Mouse (Mus musculus) layer of hippocampus, adult 8-10 months (tissue): ENCODE data around the gene Whrn. TPM values are rescaled to one million over a fixed set of nuclear protein-coding genes. Genes with fewer than 3 reads are reported as not detected.
A peak's percentile ranks its signal among the peaks of the same experiment; 100 is the strongest.

Experiments
- DNase-seq, 2 experiments: peaks; one replicate each; pipeline ENCODE4 v3.0.0; 2022; ENCODE audit warnings: low spot score in 2 of 2
- total RNA-seq, 4 experiments: library from RNA; stranded (reverse); gene quantifications; 2 replicates each; pipeline ENCODE4 v1.2.4; 2022

Whrn gene
- total RNA-seq, 4 experiments from 2014 or later: 23.8 to 32.9 (median 28.2) TPM

DNA sequence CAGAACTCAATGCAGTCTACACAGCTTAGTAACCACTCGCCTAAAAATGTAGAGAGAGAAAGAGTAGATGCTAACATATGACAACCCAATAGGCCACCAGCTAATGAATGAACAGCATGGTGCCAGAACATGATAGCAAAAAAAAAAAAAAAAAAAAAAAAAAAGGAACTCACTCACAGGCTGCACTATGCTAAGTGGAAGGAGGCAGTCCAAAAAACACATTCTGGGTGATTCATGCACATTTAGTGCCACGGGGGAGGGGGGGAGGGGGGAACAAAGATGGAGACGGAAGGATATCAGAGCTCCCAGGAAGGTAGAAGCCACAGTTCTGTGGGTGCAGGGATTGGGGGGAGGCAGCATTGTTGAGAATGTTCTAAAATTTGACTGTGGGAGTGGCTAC is 43.2 kb downstream of the Whrn start:
- no peak for DNase-seq

DNA sequence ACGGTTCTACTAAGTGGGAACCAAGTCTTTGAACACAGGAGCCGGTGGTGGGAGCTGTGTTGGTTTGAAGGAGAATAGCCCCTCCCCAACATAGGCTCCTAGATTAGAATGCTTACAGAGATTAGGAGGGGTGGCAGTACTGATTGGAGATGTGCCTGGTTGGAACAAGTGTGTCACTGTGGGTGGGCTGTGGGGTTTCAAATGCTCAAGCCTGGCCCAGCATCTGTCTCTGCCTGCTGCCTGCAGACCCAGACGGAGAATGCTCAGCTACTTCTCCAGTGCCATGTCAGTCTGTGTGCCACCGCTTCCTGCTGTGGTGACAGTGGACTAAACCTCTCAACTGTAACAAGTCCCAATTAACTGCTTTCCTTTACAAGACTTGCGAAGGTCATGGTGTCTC is 45.2 kb downstream of the Whrn start:
- no peak for DNase-seq

DNA sequence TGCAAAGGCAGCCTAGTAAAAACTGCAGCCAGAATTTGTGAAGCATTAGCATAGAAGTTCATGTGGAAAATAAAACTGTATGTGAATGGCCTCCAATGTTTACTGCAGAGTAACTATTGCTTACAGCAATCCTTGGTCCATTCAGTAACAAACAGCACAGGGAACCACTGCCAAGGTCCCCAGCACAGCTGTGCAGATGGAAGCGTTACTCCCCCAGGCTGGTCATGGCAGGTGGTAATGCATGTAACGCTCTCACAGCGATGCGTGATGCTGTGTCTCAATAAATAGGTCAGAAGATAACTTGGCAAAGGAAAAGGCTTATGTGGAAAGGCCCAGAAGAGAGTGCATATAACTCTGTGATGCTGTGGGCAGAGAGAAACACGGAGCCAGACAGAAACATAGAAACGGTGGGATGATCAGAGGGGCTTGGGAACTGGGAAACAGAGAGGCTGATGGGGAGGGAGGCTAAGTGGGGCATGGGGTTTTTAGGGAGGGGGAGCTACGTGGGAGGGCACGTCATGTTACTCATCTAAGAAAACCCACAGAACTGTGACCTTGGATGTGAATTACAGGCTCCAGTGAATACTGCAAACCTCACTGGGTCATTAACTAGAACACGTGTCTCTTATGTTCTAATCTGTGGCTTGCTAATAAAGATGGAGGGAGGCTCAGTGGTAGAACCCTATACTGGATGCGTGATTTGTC is 51.3 kb downstream of the Whrn start:
- DNase-seq: no peak

DNA sequence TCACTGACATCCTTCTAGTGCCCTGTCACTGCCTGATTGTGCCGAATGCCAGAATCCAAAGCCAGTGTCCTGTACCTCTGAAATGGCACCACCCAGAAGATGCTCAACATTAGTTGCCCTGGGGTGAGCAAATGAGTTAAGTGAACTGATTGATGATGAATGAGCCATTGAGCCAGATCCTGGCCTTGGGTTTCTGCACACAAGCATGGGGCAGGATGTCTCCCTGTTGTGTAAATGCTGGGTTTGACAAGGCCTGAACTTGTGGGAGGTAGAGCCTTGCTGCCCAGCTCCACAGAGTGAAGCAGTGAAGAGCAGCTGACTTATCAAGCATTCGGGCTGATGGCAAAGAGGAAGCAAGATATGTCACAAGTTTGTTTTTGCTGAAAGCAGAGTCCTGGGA is 52.7 kb downstream of the Whrn start:
- no peak for DNase-seq

DNA sequence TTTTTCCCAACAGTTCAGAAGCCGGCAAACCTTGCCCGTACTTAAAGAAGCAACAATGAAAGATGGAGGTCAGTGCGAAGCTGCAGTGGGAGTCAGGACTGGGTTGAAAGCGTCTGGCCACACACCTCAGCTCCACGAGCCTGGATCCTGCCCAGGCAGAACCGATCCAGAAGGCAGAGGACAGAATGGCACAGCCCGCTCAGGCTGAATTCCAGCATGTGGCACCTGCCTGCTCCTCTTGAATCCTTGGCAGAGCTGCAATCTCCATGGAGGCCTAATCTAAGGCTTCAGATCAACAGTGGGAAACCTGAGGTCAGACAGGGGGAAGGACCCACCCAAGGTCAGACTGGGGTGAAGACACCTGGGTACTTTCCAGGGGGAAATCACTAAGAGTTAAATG is 54.2 kb downstream of the Whrn start:
- no peak for DNase-seq

- DNase-seq: no peak
Measured at GRCm38 (mm10) chr4:63440262-63440661, 55.5 kb downstream of the Whrn start.

- DNase-seq: no peak
Measured at GRCm38 (mm10) chr4:63437968-63438367, 57.8 kb downstream of the Whrn start.

DNA sequence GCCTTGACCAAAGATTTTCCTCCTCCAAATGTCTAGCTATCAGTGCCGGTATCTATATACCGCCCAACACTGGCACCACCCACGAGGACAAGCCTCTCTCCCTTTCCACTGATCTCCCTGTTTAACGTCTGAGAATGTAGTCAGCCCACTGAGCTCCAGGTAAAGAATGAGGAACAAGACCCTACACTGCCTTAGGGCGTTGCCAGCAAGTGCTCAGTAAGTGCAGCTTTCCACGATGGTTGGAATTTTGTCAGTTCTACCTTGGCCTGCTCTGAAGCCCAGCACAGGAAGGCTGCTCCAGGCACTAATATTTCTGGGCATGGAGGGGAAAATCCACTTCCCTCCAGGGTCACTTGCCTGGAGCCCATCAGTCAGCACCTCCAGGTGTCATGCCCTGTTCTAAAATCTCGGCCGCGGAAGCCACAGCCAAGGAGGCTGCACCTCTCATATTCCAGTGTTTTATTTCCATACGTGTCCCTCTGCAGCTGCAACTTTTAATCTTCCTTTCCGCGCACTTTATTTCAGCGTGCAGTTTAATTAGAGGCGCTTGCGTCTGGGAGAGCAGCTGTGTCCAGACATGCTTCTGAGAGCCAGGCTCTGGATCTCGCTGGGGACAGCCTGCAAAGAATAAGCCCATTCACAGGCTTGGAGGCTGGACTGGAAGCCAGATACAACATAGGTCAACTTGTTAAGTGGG is 58.5 kb downstream of the Whrn start:
- DNase-seq: no peak

DNA sequence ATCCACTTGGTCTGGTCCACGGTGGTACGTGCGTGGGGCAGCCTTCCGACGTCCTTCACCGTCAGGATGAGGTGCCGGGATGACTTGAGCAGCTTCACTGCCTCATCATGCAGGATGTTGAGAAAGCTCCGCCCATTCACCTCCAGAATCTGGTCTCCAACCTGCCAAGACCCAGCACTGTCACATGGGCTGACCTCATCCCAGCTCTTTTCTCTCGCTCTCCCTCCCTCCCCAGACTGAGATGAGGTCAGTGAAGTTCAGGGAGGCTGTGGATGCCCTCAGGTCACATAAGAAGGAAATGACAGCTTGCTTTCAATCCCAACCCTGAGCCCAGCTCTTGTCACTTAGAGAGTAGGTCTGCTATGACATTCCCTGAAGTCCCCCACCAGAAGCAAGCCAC is 60.4 kb downstream of the Whrn start:
- DNase-seq: no peak

DNA sequence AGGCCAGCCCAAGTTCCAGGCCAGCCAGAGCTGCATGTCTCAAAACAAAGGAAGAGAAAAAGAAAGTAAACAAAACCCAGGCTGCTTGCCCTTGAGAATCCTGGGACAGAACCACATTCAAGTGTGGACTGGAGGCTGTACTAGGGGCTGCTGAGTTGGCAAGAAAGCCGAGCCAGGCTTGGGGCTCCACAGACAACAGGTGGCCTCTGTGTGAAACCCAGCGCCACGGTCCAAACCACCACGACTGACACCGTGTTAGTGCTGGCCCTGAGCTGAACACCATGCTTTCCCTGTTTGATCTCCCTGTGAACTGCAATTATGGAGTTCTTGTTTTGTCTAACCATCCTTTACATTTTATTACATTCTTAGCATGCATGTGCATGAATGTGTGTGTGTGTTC is 64.7 kb downstream of the Whrn start:
- no peak for DNase-seq

- no peak for DNase-seq
Measured at GRCm38 (mm10) chr4:63430357-63430756, 65.4 kb downstream of the Whrn start.

DNA sequence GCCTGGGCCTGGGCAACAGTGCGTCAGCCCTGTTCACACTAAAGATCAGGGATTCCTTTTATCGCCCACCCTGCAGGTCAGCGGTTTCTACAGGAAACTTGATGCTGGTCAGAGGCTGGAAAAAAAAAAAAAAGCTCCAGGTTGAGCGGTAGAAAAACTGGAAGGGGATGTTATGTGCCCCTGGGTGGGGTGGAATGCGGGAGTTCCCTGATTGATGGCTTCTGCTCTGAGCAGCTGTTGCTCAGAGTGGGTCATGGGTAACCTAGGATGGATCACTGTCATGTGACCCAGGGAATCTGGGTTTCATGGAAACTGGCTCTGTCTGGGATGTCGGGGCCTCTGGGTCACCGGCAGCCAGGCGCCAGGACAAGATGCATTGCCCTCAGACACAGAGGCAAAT is 69.5 kb downstream of the Whrn start:
- no peak for DNase-seq

DNA sequence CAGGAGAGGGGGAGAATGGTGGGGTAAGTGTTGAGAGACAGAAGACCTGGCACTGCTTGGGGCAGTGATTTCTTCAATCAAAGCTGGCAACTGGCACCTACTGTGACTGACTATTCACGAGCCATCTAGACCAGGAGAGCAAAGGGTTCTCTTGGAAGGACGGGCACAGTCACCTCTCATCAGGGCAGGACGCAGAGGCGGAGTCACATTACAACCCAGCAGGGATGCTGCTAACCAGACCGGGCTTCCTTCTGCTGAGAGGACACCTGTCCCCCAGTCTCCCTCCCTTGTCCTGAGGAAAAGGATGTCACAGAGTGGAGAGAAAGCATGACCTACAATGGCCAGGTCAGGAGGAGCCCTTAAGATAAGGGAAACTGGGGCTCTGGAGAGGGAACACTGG is 72.0 kb downstream of the Whrn start:
- DNase-seq: no peak

DNA sequence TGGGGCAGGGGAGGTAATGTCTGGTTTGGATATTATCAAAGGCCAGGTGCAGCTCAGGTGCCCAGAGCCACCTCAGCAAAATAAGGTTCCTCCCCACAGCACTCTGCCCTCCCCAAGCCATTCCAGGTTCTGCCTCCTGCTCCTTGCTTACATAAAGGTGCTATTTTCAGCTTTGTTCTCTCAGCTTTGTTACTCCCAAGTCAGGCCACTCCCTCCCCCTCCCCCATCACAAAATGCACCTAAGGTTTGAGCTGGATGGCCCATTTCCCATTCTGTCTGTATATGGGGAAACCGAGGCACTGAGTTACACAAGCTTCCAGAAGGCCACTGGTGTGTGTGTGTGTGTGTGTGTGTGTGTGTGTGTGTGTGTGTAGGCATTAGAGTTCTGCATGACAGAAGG is 72.6 kb downstream of the Whrn start:
- no peak for DNase-seq

GRCm38 (mm10) chr4:63420143-63420920 is 75.5 kb downstream of the Whrn start:
- DNase-seq: peak; percentile 17 to 29

- DNase-seq: no peak
Measured at GRCm38 (mm10) chr4:63418270-63418669, 77.5 kb downstream of the Whrn start.

GRCm38 (mm10) chr4:63417318-63417957 is 78.4 kb downstream of the Whrn start:
- DNase-seq: peak; percentile 54 to 86

DNA sequence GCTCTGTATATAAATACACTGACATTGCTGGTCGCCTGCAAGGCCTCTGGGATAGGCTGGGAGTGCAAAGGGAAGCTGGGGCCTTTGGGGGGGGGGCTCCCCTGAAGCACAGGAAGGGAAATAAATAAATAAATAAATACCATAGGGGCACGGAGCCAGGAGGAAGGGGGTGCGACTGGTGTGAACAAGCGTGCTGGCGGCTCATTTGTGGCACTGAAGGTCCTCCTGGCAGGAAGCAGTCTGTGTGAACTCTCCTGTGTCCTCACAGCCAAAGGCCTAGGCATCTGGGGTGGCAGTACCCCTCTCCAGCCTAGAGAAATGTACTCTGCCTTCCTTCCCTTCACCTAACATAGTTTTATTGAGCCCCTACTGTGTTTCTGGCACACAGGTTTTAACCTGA is 80.8 kb downstream of the Whrn start:
- DNase-seq: no peak

GRCm38 (mm10) chr4:63411222-63411621 is 84.6 kb downstream of the Whrn start:
- DNase-seq: no peak

DNA sequence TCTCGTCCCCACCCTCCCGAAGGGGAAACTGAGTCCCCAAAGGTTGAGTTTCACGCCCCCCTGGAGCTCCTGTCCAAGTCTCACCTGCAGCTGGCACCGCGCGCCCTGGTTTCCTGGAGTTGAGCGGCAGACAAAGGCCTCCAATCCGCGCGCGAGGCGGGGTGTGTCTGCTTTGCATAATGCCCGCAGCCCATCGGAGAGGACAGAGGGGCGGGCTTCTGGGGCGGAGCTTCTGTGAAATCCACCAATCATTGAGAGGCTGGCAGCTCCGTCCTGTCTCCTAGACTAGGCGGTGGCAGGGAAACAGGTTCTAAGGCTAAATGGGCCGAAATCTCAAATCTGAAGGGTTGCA is 85.2 kb downstream of the Whrn start:
- peak; percentile 84 to 88 for DNase-seq

DNA sequence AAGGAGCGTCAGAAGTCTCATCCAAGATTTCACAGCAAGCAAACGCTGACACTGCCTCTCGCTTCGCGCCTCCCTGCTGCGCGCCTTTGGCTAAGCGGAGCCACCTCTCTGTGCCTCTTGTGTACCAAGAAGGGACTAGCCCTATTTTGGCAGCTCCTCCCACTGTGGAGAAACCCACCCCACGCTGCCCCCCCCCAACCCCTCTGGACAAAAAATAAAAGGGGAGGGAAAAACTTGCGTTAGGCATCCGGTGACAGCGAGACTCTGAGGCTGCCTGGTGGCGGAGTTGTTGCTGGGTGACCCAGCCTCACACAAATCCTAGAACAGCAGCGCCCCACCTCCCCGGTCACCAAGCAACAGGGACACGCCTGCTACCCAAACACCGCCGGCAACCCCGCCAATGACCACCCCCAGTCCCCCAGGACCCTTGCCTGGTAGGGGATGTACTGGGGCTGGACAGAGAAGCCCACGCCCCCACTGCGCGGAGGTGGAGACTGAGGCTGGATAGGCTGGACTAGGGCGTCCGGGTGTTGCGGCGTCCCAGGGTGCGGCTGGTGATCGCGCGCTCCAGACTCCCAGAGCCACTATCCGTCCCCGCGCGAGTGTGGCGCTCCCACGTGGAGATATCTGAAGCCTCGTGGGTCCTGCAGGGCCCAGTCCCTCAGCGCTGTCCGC is 85.7 kb downstream of the Whrn start:
- peak; percentile 18 to 20 for DNase-seq
